Mouse (Mus musculus) bone marrow, adult 2 months (tissue): ENCODE data around the gene Usp36.

Experiments used
- CTCF ChIP-seq: fragments of 200-500 bp; IDR thresholded peaks from 2 replicates; pipeline ENCODE4 v1.5.1; 2011; ENCODE audit warnings: low read length, control low read depth; ENCODE audit not compliant: control insufficient read depth, insufficient read depth
- POLR2A ChIP-seq: fragments of 200-500 bp; IDR thresholded peaks from 2 replicates; pipeline ENCODE4 v1.6.1; 2011; ENCODE audit warnings: low read depth, mild to moderate bottlenecking, control low read depth, low read length, borderline replicate concordance; ENCODE audit not compliant: control insufficient read depth

DNA sequence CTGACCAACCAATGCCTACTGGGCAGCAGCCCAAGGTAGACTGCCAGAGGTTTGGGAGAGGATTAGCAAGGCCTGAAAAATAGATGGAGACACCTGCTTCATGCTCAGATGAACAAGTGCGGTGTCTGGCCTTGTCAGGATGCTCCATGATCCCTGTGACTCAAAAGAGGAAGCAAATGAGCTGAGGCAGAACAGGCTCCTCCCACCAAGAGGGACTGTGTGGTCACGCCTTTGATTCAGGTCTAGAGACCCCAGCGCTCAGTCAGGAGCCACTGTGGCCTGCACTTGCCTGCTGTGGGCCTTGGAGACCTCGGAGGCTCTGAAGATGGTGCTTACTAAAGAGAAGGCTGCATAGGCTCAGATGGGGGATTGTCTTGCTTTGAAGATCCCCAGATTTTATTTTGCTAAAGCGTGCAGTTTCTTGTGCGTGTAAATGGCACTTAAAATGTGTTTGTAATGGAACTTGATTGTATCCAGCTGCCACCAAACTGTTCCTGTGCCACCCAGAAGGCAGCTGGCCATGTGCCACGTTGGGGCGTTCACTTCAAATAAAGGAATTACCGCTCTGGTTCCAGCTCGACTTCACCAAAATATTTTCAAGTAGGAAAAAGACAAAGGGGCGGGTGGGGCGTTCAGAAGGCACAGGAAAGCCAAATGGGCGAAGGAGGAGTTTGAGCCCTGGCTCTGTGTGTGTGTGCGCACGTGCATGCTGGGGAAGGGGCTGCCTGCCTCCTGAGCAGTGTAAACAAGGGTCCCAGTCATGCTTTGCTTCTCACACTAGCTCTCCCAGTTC lies 35.7 kb downstream of the Usp36 start:
- TF ChIP-seq CTCF = no peak
- peak; percentile 22; the same call in 1 of the 2 replicates for TF ChIP-seq POLR2A
